Mouse (Mus musculus) kidney, postnatal 14 days (tissue): Measurements from ENCODE around the gene Arid1b.
"Not testable (repeated sequence)": the region's sequence is repeated elsewhere in the genome, so short reads cannot be mapped to it uniquely, and the experiment has no call there.

ENCODE experiments used
- DNase-seq: peaks from one replicate; pipeline ENCODE4 v3.0.0; 2022; ENCODE audit warnings: mixed read lengths

Gene Arid1b

GRCm38 (mm10) chr17:5089541-5089940 is 95.4 kb downstream of the Arid1b start:
- DNase-seq = peak; percentile 54

GRCm38 (mm10) chr17:5091490-5091889 is 97.4 kb downstream of the Arid1b start:
- no peak for DNase-seq

GRCm38 (mm10) chr17:5091934-5092333 is 97.8 kb downstream of the Arid1b start:
- DNase-seq = no peak

GRCm38 (mm10) chr17:5093343-5093742 is 99.2 kb downstream of the Arid1b start:
- DNase-seq = not testable (repeated sequence)

GRCm38 (mm10) chr17:5094636-5095035 is 100.5 kb downstream of the Arid1b start:
- DNase-seq = no peak

- no peak for DNase-seq
Observed at GRCm38 (mm10) chr17:5095741-5096140, 101.6 kb downstream of the Arid1b start.

- no peak for DNase-seq
Observed at GRCm38 (mm10) chr17:5097046-5097445, 102.9 kb downstream of the Arid1b start.

- no peak for DNase-seq
Observed at GRCm38 (mm10) chr17:5097545-5098475, 103.7 kb downstream of the Arid1b start.

GRCm38 (mm10) chr17:5098727-5099126 is 104.6 kb downstream of the Arid1b start:
- DNase-seq = no peak

- DNase-seq = no peak
Observed at GRCm38 (mm10) chr17:5099238-5099637, 105.1 kb downstream of the Arid1b start.

- no peak for DNase-seq
Observed at GRCm38 (mm10) chr17:5101157-5101556, 107.0 kb downstream of the Arid1b start.

GRCm38 (mm10) chr17:5101887-5102286 is 107.8 kb downstream of the Arid1b start:
- DNase-seq = no peak

- no peak for DNase-seq
Observed at GRCm38 (mm10) chr17:5105746-5106145, 111.6 kb downstream of the Arid1b start.

- DNase-seq = peak; percentile 62
Observed at GRCm38 (mm10) chr17:5106263-5107195, 112.4 kb downstream of the Arid1b start.

- no peak for DNase-seq
Observed at GRCm38 (mm10) chr17:5107501-5107900, 113.4 kb downstream of the Arid1b start.

GRCm38 (mm10) chr17:5108022-5108421 is 113.9 kb downstream of the Arid1b start:
- DNase-seq = no peak

- no peak for DNase-seq
Observed at GRCm38 (mm10) chr17:5108546-5109142, 114.5 kb downstream of the Arid1b start.

- no peak for DNase-seq
Observed at GRCm38 (mm10) chr17:5109343-5109742, 115.2 kb downstream of the Arid1b start.

- no peak for DNase-seq
Observed at GRCm38 (mm10) chr17:5110159-5110558, 116.0 kb downstream of the Arid1b start.

GRCm38 (mm10) chr17:5110981-5111380 is 116.8 kb downstream of the Arid1b start:
- DNase-seq = not testable (repeated sequence)

- DNase-seq = no peak
Observed at GRCm38 (mm10) chr17:5112116-5112515, 118.0 kb downstream of the Arid1b start.

- no peak for DNase-seq
Observed at GRCm38 (mm10) chr17:5115952-5116351, 121.8 kb downstream of the Arid1b start.

GRCm38 (mm10) chr17:5116990-5117389 is 122.9 kb downstream of the Arid1b start:
- no peak for DNase-seq
